Mouse (Mus musculus): Measurements from ENCODE around the gene Gstm3. TPM values are rescaled to one million over a fixed set of nuclear protein-coding genes. Genes with fewer than 3 reads are reported as not detected.

The Gstm3 gene
- polyA plus RNA-seq, 1 experiment from 2014 or later, result 1.2 TPM

DNA sequence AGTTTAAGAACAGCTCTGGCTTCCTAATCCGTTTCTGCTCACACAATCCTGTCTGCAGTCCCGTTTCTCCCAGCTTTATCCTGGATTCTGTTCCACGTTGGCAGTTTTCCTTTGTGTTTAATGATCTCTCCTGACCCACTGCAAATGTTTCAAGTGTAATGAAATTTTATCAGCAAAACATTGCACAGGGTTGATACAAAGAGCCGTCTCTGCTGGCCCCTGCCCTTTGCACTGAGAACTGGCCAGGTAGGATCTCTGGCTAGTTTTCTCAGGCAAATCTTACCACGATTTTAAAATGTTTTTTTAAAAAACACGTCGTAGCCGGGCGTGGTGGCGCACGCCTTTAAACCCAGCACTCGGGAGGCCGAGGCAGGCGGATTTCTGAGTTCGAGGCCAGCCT, 52.4 kb downstream of the Gstm3 start:
- H3K4me1 ChIP-seq, result peaks cover 1% of the 10 kb centered on the region; the same call in 1 of the 2 replicates
- H3K4me3 ChIP-seq, result no peak overlapping the region
- peaks cover 11% of the 10 kb centered on the region; the same call in 1 of the 2 replicates for H3K27me3 ChIP-seq (ENCODE audit: insufficient read depth, poor library complexity, severe bottlenecking)
- WGBS, result 79% methylated on average over 15 of the region's 15 CpGs
- DNase-seq (ENCODE audit: low spot score), result peak; percentile 50
- no peak overlapping the region for H3K27ac ChIP-seq
- H3K36me3 ChIP-seq, result no peaks in the 10 kb centered on the region
- no peaks in the 10 kb centered on the region for H3K9me3 ChIP-seq

Other genes starting within 250 kb of the Gstm3 start
- gene Csf1, start 208.8 kb downstream of the Gstm3 start, polyA plus RNA-seq (2016; fragmentation: Nextera tagmentation; extraction: Ambion mirVana), result 10.4 and 11.3 TPM in 2 replicates
- not detected in 2 replicates for gene Eps8l3, start 92.1 kb downstream of the Gstm3 start, polyA plus RNA-seq (2016; fragmentation: Nextera tagmentation; extraction: Ambion mirVana)
- 121 and 146 TPM in 2 replicates for gene Gstm5, start 73.5 kb downstream of the Gstm3 start, polyA plus RNA-seq (2016; fragmentation: Nextera tagmentation; extraction: Ambion mirVana)
- 14.1 and 16.1 TPM in 2 replicates for gene Gstm7, start 37.5 kb downstream of the Gstm3 start, polyA plus RNA-seq (2016; fragmentation: Nextera tagmentation; extraction: Ambion mirVana)
- 9.5 and 10.6 TPM in 2 replicates for gene Gstm6, start 25.5 kb downstream of the Gstm3 start, polyA plus RNA-seq (2016; fragmentation: Nextera tagmentation; extraction: Ambion mirVana)
- gene Gstm2, start 17.2 kb upstream of the Gstm3 start, polyA plus RNA-seq (2016; fragmentation: Nextera tagmentation; extraction: Ambion mirVana), result 46.9 and 47.2 TPM in 2 replicates
- 30.1 and 62.2 TPM in 2 replicates for gene Gstm1, start 48.7 kb upstream of the Gstm3 start, polyA plus RNA-seq (2016; fragmentation: Nextera tagmentation; extraction: Ambion mirVana)
- 16.9 and 21.1 TPM in 2 replicates for gene Gstm4, start 75.6 kb upstream of the Gstm3 start, polyA plus RNA-seq (2016; fragmentation: Nextera tagmentation; extraction: Ambion mirVana)
- gene Ampd2, start 117.4 kb upstream of the Gstm3 start, polyA plus RNA-seq (2016; fragmentation: Nextera tagmentation; extraction: Ambion mirVana), result 57.5 and 62.8 TPM in 2 replicates
- gene Gnat2, start 123.5 kb upstream of the Gstm3 start, polyA plus RNA-seq (2016; fragmentation: Nextera tagmentation; extraction: Ambion mirVana), result 1.1 and 1.9 TPM in 2 replicates
- gene Gnai3, start 176.9 kb upstream of the Gstm3 start, polyA plus RNA-seq (2016; fragmentation: Nextera tagmentation; extraction: Ambion mirVana), result 106 and 131 TPM in 2 replicates
- gene Gpr61, start 185.6 kb upstream of the Gstm3 start, polyA plus RNA-seq (2016; fragmentation: Nextera tagmentation; extraction: Ambion mirVana), result 0.11 and 0.33 TPM in 2 replicates
- 1.4 and 3.3 TPM in 2 replicates for gene Amigo1, start 217.1 kb upstream of the Gstm3 start, polyA plus RNA-seq (2016; fragmentation: Nextera tagmentation; extraction: Ambion mirVana)
- gene Cyb561d1, start 231.9 kb upstream of the Gstm3 start, polyA plus RNA-seq (2016; fragmentation: Nextera tagmentation; extraction: Ambion mirVana), result 3.1 and 3.9 TPM in 2 replicates
- gene Atxn7l2, start 241.7 kb upstream of the Gstm3 start, polyA plus RNA-seq (2016; fragmentation: Nextera tagmentation; extraction: Ambion mirVana), result 9.2 and 11.7 TPM in 2 replicates

Data from heart, embryonic 10.5 days (tissue).